Mouse (Mus musculus): ENCODE measurements around the gene 4933417A18Rik. TPM values are rescaled to one million over a fixed set of nuclear protein-coding genes. Genes with fewer than 3 reads are reported as not detected.

The 4933417A18Rik gene
- polyA plus RNA-seq (2015; fragmentation: Illumina TruSeq; extraction: RNeasy Lipid Tissue Mini Kit (QIAGEN cat#74804); ENCODE audit: insufficient read depth, low replicate concordance) = not detected

DNA sequence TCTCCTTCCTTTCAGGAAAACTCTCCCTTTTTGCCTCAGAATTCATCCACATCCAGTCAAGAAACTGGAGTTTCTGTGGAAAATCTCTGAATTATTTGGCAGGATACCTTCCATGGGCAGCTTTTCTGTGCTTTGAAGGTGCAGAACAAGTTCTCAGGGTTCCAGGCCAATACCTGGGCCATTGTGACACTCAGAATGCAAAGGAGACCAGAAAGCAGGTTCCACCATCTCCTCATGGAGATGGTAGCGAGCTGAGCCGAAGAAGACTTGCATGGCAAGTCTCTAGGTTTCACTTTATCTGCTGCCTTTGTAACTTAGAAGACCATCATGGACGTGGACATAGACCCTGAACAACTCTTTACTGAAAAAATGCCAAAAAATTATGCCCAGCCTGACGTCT is at the start of gene 4933417A18Rik, which contains the start of gene Fam217a:
Gene 4933417A18Rik, plus strand, starts transcription at position 200 of the 400 bp plus-strand sequence.
Gene Fam217a, minus strand, starts transcription at position 101 of the 400 bp plus-strand sequence.

DNA sequence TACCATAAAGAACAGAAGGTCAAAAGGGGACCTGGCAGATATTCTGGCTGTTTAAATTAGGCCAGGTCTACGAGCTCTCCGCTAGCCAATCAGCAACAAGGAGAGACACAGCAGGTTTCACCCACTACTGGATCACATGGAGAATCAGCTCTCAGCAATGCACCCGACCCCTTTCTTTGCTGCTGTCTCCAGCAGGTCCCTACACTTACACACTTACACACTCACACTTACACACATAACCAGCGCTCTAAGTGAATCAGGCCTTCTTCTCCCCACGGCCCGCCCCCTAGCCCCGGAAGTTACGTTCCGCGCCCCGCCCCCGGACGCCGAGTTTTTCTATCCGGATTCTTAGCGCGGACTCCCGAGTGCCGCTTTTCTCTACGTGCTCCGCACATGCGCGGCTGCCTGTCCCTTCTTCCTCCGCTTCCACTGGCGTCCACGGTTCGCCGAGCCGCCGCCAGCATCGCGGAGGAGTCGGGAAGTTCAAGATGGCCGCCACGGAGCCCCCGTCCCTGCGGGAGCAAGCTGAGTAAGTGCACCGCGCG is 49.0 kb upstream of the 4933417A18Rik start, which contains the start of gene Prpf4b:
Gene Prpf4b, plus strand, starts transcription at position 137 of the 545 bp plus-strand sequence.

DNA sequence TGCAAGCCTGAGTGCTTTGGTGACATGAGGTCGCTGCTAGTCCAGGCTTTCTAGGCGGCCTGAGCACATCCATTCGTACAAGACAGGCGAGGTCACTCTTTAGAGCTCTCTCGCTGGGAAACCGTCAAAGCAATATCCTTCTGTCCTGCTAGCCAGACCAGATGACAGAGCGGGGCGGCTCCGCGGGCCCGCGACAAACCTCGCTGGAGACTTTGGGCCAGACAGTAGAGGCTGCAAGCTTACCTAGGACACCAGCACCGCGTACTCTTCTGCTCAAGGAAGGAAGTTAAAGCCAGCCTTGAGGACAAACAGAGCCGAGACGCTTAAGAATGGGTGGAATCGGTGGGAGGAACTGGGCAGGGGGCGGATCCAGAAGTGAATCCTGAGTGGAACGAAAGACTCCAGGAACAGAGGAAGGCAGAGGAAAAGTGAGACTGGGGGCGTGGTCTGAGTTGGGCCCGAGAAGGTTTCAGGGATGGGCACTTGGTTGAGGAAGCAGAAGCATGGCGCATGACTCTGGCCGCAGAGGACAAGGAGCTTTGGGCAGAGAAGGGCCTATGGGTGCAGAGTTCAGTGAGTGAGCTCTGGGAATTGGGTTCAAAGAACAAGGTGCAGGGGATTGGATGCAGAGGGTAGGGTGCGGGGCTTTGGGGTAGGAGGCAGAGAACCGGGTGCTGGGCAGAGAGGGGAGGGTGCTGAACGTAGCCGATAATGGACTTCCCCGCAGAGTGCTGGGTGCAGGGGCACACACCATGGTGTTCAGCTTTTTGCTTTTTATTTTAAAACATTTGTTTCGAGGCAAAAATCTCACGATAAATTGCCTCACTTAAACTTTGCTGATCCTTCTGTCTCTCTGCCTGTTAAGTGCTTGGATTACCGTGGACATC is 39.5 kb downstream of the 4933417A18Rik start, which contains the start of gene Eci3:
Gene Eci3, minus strand, starts transcription at position 300 of the 887 bp plus-strand sequence.

Other genes starting within 250 kb of the 4933417A18Rik start
- not detected for gene Fam50b, start 189.6 kb upstream of the 4933417A18Rik start, polyA plus RNA-seq (2015; fragmentation: Illumina TruSeq; extraction: RNeasy Lipid Tissue Mini Kit (QIAGEN cat#74804); ENCODE audit: insufficient read depth, low replicate concordance)
- 243 TPM for gene Prpf4b, start 49.1 kb upstream of the 4933417A18Rik start, polyA plus RNA-seq (2015; fragmentation: Illumina TruSeq; extraction: RNeasy Lipid Tissue Mini Kit (QIAGEN cat#74804); ENCODE audit: insufficient read depth, low replicate concordance)
- gene Fam217a, start 99 bp upstream of the 4933417A18Rik start, polyA plus RNA-seq (2015; fragmentation: Illumina TruSeq; extraction: RNeasy Lipid Tissue Mini Kit (QIAGEN cat#74804); ENCODE audit: insufficient read depth, low replicate concordance) = 0.29 TPM
- gene Eci3, start 39.4 kb downstream of the 4933417A18Rik start, polyA plus RNA-seq (2015; fragmentation: Illumina TruSeq; extraction: RNeasy Lipid Tissue Mini Kit (QIAGEN cat#74804); ENCODE audit: insufficient read depth, low replicate concordance) = 0.18 TPM
- 72.2 TPM for gene Eci2, start 102.7 kb downstream of the 4933417A18Rik start, polyA plus RNA-seq (2015; fragmentation: Illumina TruSeq; extraction: RNeasy Lipid Tissue Mini Kit (QIAGEN cat#74804); ENCODE audit: insufficient read depth, low replicate concordance)